Mouse (Mus musculus): Measurements from ENCODE around the gene Rbm26.

Rbm26 gene

DNA sequence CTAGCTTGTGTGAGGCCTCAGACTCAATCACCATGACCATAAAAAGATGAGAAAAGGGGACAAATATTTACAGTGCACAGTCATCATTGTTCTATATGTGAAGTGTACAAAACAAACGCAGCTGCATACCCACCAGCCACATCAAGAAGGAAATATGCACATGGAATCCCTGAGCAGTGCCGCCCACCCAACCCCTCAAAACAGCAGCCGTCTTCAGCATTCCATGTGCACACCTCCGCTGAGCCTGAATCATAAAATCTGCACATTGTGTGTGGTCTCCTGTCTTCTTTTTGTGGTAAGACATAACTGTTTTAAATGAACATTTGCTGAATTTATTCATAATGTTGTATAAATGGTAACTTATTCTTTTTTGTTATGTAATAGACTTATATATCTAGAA lies 90.1 kb downstream of the Rbm26 start:
- no peak for DNase-seq (ENCODE audit: low read depth, low spot score)

DNA sequence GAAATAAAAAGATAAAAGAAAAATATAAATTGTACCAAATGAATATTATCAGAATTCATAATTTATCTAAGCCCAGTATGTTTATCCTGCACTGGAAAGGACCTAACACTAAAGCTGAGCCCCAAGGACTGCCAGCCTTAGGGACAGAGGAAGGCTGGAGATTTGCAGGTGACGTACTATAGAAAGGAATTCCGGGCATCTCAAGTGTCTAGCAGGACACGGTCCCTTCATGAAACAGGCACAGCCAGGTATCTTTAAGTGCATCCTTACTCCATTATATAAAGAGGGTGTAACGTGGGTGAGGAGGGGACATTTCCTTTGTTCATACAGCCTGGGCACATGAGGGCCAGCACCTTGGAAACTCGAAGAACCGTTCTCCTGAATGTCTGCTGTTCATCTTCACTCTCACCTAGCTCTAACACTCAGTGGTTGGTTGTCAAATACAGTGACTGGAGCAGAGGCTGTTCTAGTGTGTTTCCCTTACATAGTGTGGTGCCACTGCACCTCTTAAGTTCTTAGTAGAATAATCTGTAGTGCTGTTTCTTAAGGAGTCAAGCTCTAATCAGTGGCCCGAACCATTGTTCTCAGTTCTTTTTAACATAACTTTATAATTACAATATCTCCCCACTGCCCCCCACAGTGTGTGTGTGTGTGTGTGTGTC lies 91.7 kb downstream of the Rbm26 start:
- DNase-seq (ENCODE audit: low read depth, low spot score) = no peak

DNA sequence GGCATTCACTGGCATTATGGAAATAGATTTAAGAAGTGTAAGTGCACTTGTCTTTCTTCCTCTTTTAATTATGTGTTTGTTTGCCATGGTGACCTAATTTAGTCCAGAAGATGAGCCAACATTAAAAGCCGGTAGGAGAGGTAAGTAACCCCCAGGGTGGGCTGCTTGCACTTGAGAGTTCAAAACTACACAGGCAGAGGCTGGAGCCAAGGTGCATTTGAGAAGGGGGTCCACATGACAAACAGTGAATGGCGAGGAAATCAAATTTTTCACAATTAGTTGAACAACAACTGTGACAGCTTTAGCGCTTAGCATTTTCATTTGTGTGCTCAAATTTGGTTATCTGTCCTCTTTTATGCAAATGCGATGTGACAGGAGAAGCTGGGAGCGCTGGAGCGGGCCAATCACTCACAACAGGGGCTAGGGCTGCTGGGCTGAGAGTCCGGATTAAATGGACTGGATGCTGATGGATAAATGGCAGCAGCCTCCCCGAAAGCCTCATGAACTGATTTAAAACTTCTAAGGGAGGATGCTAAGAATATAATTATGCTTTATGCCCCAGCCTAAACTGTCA lies 92.3 kb downstream of the Rbm26 start:
- no peak for DNase-seq (ENCODE audit: low read depth, low spot score)

DNA sequence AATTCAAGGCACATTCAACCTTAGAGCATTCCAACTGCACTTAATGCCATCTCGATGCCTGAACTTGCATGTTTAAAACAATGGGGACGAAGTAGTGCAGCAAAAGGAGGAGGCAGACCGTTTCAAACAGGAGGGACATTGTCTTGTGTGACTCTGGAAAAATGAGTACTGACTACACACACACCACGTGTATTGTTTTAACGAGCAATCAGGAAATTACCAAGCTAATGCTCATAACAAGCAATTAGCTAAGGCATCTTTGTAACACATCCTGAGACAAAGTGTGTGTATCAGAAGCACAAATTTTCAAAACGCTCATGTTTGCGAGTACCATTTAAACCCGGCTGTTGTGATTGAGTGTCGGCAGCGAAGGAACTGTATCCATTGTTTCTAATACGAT lies 93.0 kb downstream of the Rbm26 start:
- no peak for DNase-seq (ENCODE audit: low read depth, low spot score)

DNA sequence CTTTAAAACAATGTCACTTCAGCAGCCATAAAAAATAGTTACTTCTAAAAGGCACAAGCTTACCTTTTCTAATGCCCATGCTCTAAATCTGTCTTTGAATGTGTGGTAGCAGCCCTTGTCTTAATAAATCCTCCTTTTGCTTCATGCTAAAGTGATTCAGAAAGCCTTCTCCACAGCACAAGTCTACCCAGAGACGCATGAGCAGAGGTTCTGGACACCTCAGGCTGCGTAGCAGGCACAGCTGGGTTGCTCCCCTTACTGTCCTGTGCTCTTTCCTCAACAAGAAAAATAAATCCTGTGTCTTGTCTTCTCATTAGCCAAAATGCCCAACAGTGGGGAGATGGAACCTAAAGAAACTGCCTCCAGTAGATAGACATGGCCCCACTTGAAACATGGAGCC lies 102.4 kb downstream of the Rbm26 start:
- DNase-seq (ENCODE audit: low read depth, low spot score) = no peak

DNA sequence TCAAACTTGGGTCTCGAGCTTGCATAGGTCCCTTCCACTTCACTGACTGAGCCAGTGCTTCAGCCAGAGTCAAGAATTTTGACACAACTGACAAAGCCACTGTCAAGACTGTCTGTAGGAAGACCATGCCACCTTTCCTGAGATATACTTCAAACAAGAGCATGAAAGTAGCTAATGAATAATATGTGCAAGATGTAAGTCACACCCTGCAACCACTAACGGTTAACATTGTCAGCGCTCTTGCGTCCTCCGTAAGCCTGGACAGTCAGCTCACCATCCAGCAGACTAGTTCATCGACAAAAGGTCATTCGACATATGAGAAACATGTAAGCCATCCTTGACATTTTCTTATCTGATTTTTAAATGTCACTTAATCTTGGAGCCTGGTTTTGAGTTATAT lies 102.8 kb downstream of the Rbm26 start:
- no peak for DNase-seq (ENCODE audit: low read depth, low spot score)

DNA sequence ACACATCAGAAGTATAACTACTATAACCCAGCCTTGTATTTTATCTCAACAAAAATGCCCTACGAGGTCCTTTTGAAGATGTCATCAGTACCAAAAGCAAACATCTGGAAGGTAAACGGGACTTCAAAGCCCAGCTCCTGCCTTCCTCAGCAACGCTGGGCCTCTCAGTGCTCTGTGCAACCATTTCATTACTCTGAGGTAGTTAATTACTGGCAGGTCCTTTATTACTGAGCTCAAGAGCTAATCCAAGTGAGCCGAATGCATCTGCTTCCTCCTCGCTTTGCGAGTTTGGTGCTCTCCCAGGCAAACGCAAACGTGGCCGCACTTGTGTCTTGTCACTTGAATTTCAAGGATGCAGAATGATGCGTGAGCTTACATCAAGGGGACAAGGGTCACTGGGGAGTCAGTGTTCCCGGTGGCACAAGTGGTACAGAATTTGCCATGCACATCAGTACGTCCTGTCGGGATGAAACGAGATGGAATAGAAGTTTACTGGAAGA lies 106.1 kb downstream of the Rbm26 start:
- DNase-seq (ENCODE audit: low read depth, low spot score) = no peak

DNA sequence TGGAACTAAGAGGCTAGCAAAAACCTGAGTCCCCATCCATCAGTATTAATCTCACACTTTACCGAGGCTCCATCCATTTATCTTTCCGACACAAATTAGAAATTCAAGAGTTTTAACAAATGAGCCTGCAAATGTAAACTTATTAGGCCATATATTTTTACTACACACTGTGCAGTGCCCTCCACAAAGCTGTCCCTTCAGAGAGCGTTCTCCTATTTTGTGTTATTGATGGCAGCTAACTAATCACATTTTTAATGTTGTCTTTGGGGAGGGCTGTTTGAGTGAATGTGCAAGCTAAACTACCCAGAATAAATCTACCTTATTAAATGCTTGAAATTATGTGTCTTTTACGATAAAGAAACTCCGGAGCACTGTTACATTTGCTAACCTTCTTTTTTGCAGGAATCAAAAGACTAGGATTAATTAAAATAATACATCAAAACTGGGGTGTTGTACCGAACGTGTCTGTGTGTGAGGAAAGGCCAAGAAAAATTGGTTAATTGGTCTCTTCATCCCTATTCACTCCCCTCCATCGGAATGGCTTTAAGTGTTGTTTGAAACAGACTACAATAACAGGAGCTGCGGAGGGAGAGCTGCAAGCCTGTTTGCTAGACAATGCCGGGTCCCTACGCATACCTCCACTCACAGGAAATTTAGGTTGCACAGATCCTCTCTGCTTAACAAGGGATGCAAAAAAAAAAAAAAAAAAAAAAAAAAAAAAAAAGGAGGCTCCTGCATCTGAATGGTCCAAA lies 106.7 kb downstream of the Rbm26 start:
- DNase-seq (ENCODE audit: low read depth, low spot score) = no peak

DNA sequence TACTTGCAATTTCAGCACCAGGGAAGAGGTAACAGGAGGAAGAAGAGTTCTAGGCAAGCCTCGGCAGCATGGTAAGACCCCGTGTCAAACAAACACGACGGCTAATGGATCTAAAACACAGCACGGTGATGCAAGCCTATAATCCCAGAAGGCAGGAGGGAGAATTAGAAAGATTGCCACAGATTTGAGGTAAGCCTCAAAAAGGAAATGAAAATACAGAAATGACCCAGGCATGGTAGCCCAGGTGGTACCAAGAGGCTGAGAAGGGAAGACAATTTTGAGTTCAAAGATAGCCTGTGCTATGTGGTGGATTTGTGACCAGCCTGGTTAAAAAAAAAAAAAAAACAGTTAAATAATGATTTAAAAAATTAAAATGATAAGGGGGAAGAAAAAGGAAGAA lies 109.1 kb downstream of the Rbm26 start:
- no peak for DNase-seq (ENCODE audit: low read depth, low spot score)

DNA sequence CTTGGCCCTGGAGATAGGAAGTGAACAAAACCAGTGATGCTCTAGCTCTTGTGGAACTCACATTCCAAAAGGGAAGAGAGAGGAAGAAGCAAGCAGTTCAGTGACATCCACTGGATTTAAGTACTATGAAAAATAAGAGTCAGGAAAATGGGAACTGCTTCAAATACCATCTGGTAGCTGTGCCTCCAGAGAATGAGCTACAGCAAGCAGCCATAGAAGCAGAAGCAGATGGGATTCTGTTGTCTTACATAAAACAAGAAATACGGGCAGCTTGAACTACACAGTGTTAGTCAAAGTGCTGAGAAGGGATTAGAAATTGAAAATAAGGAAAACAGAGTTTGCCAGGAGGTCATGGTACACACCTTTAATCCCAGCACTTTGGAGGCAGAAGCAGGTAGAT lies 112.9 kb downstream of the Rbm26 start:
- no peak for DNase-seq (ENCODE audit: low read depth, low spot score)

DNA sequence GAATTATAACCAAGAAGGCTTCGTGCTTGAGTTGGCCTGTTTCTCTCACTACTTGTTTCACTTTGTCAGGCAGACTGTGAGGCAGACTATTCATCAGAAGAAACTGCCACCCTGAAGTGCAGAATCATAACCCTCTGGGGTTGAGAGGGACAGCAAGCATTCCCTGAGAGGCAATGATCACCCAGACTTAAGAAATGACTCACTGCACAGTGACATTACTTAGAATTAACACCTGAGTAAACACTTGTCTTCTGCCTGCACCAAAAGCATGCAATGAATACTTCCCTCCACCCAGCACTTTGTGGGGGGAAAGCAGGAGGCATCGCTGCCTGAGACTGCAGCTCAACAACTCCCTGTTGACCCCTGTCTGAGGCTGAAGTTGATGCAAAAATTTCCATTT lies 115.9 kb downstream of the Rbm26 start:
- DNase-seq (ENCODE audit: low read depth, low spot score) = no peak

DNA sequence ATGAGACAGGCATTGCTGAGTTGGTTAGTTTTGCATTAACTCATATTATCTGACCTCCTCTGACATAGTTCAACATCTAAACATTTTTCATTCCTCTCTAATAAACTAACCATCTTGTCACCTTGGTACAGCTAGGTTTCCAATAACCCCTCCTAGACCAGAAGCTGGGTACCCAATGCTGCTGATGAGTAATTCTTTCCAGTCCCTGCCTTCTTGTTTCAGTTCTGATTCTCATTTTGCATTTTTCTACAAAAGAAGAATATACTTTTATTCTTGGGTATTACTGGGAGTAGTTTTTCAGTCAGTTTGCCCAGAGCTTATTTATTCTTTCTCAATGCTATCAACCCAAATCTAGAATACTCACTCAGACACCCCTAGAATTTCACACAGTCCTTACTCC lies 119.2 kb downstream of the Rbm26 start:
- DNase-seq (ENCODE audit: low read depth, low spot score) = no peak

All from retina, adult 2 months (tissue).